10 mouse cellular contexts compared by ENCODE assay signal in the genomic region with DNA sequence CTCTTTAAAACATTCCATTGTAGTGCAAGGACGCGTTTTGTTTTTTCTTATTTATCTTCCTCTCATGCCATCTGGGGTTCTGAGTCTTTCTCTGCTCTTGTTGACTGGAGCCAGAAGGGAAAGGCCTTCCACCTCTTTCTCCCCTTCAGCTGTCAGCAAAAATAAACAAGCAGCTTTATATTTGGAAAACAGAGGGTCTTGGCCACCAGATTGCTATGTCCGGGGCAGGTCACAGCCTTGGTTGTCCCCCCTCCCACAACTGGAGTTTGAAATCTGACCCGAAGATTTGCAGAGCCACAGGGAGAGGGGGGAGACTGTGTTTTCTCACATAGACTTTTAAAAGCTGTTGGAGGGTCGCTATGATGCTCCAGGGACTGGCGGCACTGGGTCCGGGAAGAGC.
DNase-seq lines count a peak whose midpoint lies in the region; ATAC-seq lines count a peak whose summit lies in the region.
"Had no signal": no experiment of that assay in that cellular context is flagged by ENCODE, and none has a peak within 500 bp of the region (broad histone marks: within the 10 kb centered on the region; RNA-seq: fewer than 3 reads in every experiment).

No protein-coding gene starts in this region.

- 27% methylated on average over 7 of the region's 7 CpGs for WGBS in heart, embryonic 13.5 days
- WGBS in embryonic facial prominence, embryonic 13.5 days: 9% methylated on average over 7 of the region's 7 CpGs
- 11% methylated on average over 7 of the region's 7 CpGs for WGBS in hindbrain, embryonic 14.5 days
- WGBS in midbrain, embryonic 15.5 days: 6% methylated on average over 7 of the region's 7 CpGs

- peaks cover 77% of the 10 kb centered on the region for H3K4me1 ChIP-seq in heart, embryonic 13.5 days
- H3K4me1 ChIP-seq in embryonic facial prominence, embryonic 13.5 days: peaks cover 68% of the 10 kb centered on the region
- H3K4me1 ChIP-seq in hindbrain, embryonic 14.5 days (replicated peaks; ENCODE audit: control insufficient read depth, insufficient read depth, low read length): peaks cover 57% of the 10 kb centered on the region
- peaks cover 65% of the 10 kb centered on the region for H3K4me1 ChIP-seq in midbrain, embryonic 15.5 days

- no peaks in the 10 kb centered on the region for H3K9me3 ChIP-seq in heart, embryonic 13.5 days
- no peaks in the 10 kb centered on the region for H3K9me3 ChIP-seq in embryonic facial prominence, embryonic 13.5 days
- H3K9me3 ChIP-seq in hindbrain, embryonic 14.5 days (ENCODE audit: control insufficient read depth, low read length): no peaks in the 10 kb centered on the region
- H3K9me3 ChIP-seq in midbrain, embryonic 15.5 days: no peaks in the 10 kb centered on the region

- H3K27ac ChIP-seq in heart, embryonic 13.5 days (replicated peaks): peak overlapping the region; percentile 68; the same call in 1 of the 2 replicates
- peak overlapping the region; percentile 62 for H3K27ac ChIP-seq in embryonic facial prominence, embryonic 13.5 days
- H3K27ac ChIP-seq in hindbrain, embryonic 14.5 days: peak overlapping the region; percentile 69
- H3K27ac ChIP-seq in midbrain, embryonic 15.5 days: peak overlapping the region; percentile 63

- no peak overlapping the region for H3K4me3 ChIP-seq in heart, embryonic 13.5 days
- H3K4me3 ChIP-seq in embryonic facial prominence, embryonic 13.5 days: no peak overlapping the region
- H3K4me3 ChIP-seq in hindbrain, embryonic 14.5 days (replicated peaks; ENCODE audit: low read length): no peak overlapping the region
- no peak overlapping the region for H3K4me3 ChIP-seq in midbrain, embryonic 15.5 days

- no peak for ATAC-seq in heart, embryonic 13.5 days (ENCODE audit: extremely low read depth, insufficient number of reproducible peaks, low FRiP score, low TSS enrichment)
- ATAC-seq in embryonic facial prominence, embryonic 13.5 days (ENCODE audit: insufficient number of reproducible peaks, insufficient read depth, low FRiP score, low TSS enrichment, low read depth): no peak
- no peak for ATAC-seq in hindbrain, embryonic 14.5 days (ENCODE audit: low FRiP score)
- ATAC-seq in midbrain, embryonic 15.5 days (replicated peaks): no peak
- ATAC-seq: Patski had no signal

- no peak overlapping the region for H3K4me2 ChIP-seq in heart, embryonic 13.5 days
- peak overlapping the region; percentile 34 for H3K4me2 ChIP-seq in embryonic facial prominence, embryonic 13.5 days
- peak overlapping the region; percentile 20 for H3K4me2 ChIP-seq in hindbrain, embryonic 14.5 days (replicated peaks)
- H3K4me2 ChIP-seq in midbrain, embryonic 15.5 days: peak overlapping the region; percentile 19

- intact Hi-C loops in heart, postnatal 25 days (cut with DNase I): no loop called here

- no peak for DNase-seq in heart, postnatal 25 days (ENCODE audit: low spot score)
- DNase-seq in hindbrain, embryonic 14.5 days (ENCODE audit: low spot score): no peak
- DNase-seq in layer of hippocampus, postnatal 36 days: no peak
- no peak for DNase-seq in embryo, embryonic 11 days
- DNase-seq in layer of hippocampus, postnatal 14 days (ENCODE audit: low spot score in 2 of 2): no peak
- DNase-seq: lung, adult 18-20 months had no signal

- H3K36me3 ChIP-seq in heart, embryonic 13.5 days: peaks cover 24% of the 10 kb centered on the region
- H3K36me3 ChIP-seq in embryonic facial prominence, embryonic 13.5 days: peaks cover 17% of the 10 kb centered on the region
- peaks cover 2% of the 10 kb centered on the region; the same call in 1 of the 2 replicates for H3K36me3 ChIP-seq in hindbrain, embryonic 14.5 days (replicated peaks; ENCODE audit: control insufficient read depth, insufficient read depth)
- H3K36me3 ChIP-seq in midbrain, embryonic 15.5 days (replicated peaks): no peaks in the 10 kb centered on the region

- H3K9ac ChIP-seq in heart, embryonic 13.5 days: peak overlapping the region; percentile 56
- peak overlapping the region; percentile 11; the same call in 1 of the 2 replicates for H3K9ac ChIP-seq in embryonic facial prominence, embryonic 13.5 days
- peak overlapping the region; percentile 39 for H3K9ac ChIP-seq in hindbrain, embryonic 14.5 days
- 0 out of 2 replicates have a peak overlapping the region, but pooled peaks have one; percentile 15 for H3K9ac ChIP-seq in midbrain, embryonic 15.5 days

- H3K27me3 ChIP-seq in heart, embryonic 13.5 days (replicated peaks): no peaks in the 10 kb centered on the region
- H3K27me3 ChIP-seq in embryonic facial prominence, embryonic 13.5 days: no peaks in the 10 kb centered on the region
- no peaks in the 10 kb centered on the region for H3K27me3 ChIP-seq in hindbrain, embryonic 14.5 days (ENCODE audit: control insufficient read depth, insufficient read depth, low read length)
- H3K27me3 ChIP-seq in midbrain, embryonic 15.5 days (replicated peaks): no peaks in the 10 kb centered on the region
- H3K27me3 ChIP-seq: Patski had no signal
